Mouse (Mus musculus) common myeloid progenitor, adult 5-6 weeks (primary cell): ENCODE measurements around the gene Dnajb3. TPM values are rescaled to one million over a fixed set of nuclear protein-coding genes. Genes with fewer than 3 reads are reported as not detected.

Experiments used
- ATAC-seq: replicated peaks from 2 replicates; pipeline ENCODE4 v1.8.0; 2016; ENCODE audit warnings: low read depth, mild to moderate bottlenecking, moderate TSS enrichment, inconsistent platforms; ENCODE audit not compliant: poor library complexity, severe bottlenecking
- total RNA-seq: library from RNA; stranded (forward); fragments of 200-1000, 187-1606 nt; gene quantifications from 2 replicates; pipeline ENCODE4 v1.2.3, GENCODE M21; 2017

Gene Dnajb3
- total RNA-seq, 1 experiment from 2014 or later: 1.4 TPM

DNA sequence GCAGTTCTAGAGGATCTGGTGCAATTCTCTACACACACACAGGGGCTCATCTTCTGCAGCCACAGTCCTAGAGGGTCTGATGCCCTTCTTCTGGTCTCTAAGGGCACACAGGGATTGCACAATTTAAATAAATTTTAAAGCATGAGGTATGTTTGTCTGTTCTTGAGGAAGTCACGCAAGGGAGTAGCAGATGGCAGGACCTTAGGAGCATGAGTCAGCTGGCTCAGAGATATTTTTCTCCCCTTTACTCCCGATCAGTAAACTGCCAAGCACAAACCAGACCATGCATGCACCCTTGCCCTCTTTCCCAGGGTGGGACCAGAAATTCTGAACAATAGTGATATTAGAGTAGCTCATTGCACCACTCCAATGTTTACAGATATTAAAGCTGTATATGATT lies 47.2 kb downstream of the Dnajb3 start:
- 0 out of 2 replicates have a peak, but pooled peaks have one; percentile 58 for ATAC-seq

Other genes starting within 250 kb of the Dnajb3 start
- 15.7 and 27.8 TPM in 2 replicates for gene Usp40, start 197.2 kb downstream of the Dnajb3 start, total RNA-seq
- gene Ugt1a10, start 150.4 kb downstream of the Dnajb3 start, total RNA-seq: not detected in 2 replicates
- gene Ugt1a9, start 135.0 kb downstream of the Dnajb3 start, total RNA-seq: not detected in 2 replicates
- gene Ugt1a8, start 118.0 kb downstream of the Dnajb3 start, total RNA-seq: not detected in 2 replicates
- gene Ugt1a7c, start 110.7 kb downstream of the Dnajb3 start, total RNA-seq: 20.6 and 22.1 TPM in 2 replicates
- 0.91 and 4.2 TPM in 2 replicates for gene Ugt1a6b, start 102.5 kb downstream of the Dnajb3 start, total RNA-seq
- gene Ugt1a6a, start 71.0 kb downstream of the Dnajb3 start, total RNA-seq: 0.78 and 1.3 TPM in 2 replicates
- 0.41 TPM in 1 of 2 replicates, not detected in the other for gene Ugt1a5, start 39.8 kb downstream of the Dnajb3 start, total RNA-seq
- gene Ugt1a2, start 5.2 kb downstream of the Dnajb3 start, total RNA-seq: not detected in 2 replicates
- gene Ugt1a1, start 6.2 kb upstream of the Dnajb3 start, total RNA-seq: 1.4 TPM in 1 of 2 replicates, not detected in the other
- 0.15 and 0.18 TPM in 2 replicates for gene Mroh2a, start 21.2 kb upstream of the Dnajb3 start, total RNA-seq
- 186 and 205 TPM in 2 replicates for gene Hjurp, start 71.9 kb upstream of the Dnajb3 start, total RNA-seq
- not detected in 2 replicates for gene Trpm8, start 71.9 kb upstream of the Dnajb3 start, total RNA-seq
- gene Spp2, start 201.2 kb upstream of the Dnajb3 start, total RNA-seq: not detected in 2 replicates